Mouse (Mus musculus) thymus, postnatal 10 days (tissue): ENCODE results near the gene Zfp174.
"Not testable (repeated sequence)": the region's sequence is repeated elsewhere in the genome, so short reads cannot be mapped to it uniquely, and the experiment has no call there.

ENCODE experiments used
- DNase-seq, 2 experiments: peaks; one replicate each; pipeline ENCODE4 v3.0.0; 2021; ENCODE audit warnings: low spot score in 2 of 2

Gene Zfp174

GRCm38 (mm10) chr16:3846711-3847518 is at the start of gene Zfp174:
Gene Zfp174 (plus strand): TSS chr16:3847268.
- DNase-seq: peak; percentile 88 to 90

GRCm38 (mm10) chr16:3808176-3808575 is 38.9 kb upstream of the Zfp174 start:
- DNase-seq: no peak

DNA sequence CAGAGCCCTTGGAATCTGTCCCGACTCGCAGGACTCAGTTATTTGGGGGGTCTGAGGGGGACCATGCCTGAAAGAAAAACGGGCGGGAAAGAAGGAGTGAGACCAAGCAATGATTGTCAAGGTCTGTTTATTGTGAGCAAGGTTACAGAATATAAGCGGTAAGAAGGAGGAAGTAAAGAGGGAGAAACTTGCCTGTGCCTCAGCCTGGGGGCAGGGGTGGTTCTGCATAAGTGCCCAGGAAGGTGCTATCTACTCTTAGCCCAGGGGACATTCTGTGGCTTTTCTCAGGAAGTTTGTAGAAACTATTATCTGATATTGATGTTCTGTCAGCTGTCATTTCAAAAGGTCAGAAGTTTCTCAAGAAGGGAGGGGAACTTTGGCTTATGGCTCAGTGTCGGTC is 32.4 kb upstream of the Zfp174 start:
- DNase-seq: not testable (repeated sequence)

DNA sequence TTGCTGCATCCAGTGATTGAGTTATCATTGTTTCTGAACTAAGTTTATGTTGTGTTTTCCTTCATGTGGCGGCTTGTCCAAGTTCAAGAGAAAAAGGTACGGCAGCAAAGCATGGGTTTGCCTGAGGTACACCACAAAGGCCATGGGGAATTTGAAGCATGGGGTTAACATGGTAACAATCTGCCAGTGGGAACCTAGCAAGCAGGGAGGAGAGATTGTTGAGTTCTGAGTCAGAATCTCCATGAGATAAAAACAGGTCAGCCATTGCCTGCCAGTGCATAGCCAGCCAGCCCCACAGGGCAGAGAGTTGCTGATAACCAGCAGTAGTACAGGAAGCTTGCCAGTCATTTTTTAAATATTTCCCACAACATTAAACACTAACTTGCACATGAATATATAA is 26.9 kb upstream of the Zfp174 start:
- DNase-seq: no peak

DNA sequence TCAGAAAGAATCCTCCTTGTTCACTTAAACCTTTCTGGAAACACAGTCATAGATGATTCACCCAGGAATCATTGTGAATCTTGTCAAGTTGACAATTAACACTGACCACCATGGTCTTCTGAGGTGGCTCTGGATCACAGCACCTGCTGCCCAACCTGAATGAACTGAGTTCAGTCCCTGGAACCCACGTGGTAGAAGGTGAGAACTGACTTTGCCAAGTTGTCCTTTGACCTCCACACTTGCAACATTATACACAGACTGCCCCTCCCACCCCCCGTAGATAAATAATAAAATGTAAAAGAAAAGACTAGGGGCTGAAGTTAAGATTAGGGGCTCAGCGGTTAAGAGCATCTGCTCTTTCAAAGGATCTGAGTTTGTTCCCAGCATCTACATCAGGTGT is 19.0 kb upstream of the Zfp174 start:
- DNase-seq: no peak

- DNase-seq: no peak
These were observed 17.3 kb upstream of the Zfp174 start for GRCm38 (mm10) chr16:3829727-3830126.

DNA sequence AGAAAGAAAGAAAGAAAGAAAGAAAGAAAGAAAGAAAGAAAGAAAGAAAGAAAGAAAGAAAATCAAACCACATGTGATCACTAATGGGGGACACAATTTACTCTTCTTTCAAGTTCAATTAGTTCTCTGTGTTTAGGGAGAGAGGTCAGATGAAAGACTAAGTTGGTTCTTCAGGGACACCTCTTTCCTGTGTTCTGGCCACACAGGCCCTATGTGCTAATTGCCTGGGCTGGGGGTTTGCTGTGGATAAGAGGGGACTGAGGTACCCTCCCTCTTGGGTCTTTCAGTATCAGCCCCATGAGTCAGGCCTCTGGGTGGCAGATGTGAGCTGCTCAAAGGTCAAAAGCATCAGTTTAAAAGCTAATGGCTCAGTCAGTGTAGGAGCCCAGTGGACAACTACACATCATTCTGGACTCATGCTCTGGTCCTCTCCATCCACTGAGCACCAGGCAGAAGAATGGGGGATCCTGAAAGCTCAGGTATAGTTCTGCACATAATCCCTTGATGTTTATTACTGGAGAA is 16.4 kb upstream of the Zfp174 start, which contains the start of gene Olfr15:
Gene Olfr15, plus strand, starts transcription at position 291 of the 522 bp plus-strand sequence.
- no peak for DNase-seq

DNA sequence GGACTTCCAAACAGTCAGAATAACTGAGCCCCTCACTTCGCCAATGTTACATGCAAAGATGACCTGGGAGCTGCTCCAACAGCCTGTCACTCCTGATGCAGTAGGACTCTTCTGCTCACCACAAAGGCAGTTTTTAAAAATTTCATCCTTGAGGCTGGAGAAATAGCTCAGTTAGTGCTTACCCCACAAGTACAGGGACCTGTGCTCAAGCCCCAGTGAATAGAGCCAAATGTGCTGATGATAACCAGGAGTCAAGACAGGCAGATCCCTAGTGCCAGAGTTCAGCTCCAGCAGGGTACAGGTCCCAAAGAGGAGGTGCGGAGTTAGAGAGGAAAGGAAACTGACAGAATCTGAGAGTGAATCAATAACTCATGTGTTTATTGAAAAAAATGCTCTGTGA is 11.6 kb upstream of the Zfp174 start:
- no peak for DNase-seq

DNA sequence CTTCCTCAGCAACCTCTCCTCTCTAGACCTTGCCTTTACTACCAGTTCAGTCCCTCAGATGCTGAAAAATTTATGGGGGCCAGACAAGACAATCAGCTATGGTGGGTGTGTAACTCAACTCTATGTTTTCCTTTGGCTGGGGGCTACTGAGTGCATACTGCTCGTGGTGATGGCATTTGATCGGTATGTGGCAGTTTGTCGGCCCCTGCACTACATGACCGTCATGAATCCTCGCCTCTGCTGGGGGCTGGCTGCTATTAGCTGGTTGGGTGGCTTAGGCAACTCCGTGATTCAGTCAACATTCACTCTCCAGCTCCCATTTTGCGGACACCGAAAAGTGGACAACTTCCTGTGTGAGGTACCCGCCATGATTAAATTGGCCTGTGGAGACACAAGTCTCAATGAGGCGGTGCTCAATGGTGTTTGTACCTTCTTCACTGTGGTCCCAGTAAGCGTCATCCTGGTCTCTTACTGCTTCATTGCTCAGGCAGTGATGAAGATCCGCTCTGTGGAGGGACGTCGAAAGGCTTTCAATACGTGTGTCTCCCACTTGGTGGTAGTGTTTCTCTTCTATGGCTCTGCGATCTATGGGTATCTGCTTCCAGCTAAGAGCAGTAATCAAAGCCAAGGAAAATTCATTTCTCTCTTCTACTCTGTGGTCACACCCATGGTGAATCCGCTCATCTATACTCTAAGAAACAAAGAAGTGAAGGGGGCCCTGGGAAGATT is 7.7 kb upstream of the Zfp174 start:
- peak in 1 of 2 experiments; percentile 30 for DNase-seq

GRCm38 (mm10) chr16:3842989-3843388 is 4.1 kb upstream of the Zfp174 start:
- DNase-seq: no peak

- DNase-seq: no peak
These were observed 3.3 kb upstream of the Zfp174 start for GRCm38 (mm10) chr16:3843796-3844195.

DNA sequence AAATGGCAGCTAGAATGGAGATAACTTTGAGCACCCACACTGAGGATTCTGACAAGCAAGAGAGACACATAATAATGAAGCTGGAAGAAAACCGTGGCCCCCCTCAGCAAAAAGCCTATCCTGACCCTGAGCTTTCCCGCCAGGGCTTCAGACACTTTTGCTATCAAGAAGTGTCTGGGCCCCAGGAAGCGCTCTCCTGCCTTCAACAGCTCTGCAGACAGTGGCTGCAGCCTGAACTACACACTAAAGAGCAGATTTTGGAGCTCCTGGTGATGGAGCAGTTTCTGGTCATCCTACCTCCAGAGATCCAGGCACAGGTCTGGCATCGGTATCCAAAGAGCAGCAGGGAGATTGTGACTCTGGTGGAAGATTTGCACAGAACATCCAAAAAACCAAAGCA is 803 bp downstream of the Zfp174 start:
- DNase-seq: no peak

DNA sequence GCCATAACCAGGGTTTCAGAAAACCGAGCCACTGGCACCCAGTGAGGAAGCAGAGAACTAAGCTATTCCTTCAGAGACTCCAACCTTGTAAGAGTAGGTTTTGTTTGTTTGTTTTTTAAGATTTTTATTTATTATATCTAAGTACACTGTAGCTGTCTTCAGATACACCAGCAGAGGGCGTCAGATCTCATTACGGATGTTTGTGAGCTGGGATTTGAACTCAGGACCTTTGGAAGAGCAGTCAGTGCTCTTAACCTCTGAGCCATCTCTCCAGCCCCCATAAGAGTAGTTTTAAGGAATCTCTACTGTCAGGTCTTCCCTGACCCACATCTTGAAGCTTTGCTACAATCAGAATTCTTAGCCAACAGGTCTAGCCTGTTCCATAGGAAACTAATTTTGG is 1.3 kb downstream of the Zfp174 start:
- DNase-seq: no peak

DNA sequence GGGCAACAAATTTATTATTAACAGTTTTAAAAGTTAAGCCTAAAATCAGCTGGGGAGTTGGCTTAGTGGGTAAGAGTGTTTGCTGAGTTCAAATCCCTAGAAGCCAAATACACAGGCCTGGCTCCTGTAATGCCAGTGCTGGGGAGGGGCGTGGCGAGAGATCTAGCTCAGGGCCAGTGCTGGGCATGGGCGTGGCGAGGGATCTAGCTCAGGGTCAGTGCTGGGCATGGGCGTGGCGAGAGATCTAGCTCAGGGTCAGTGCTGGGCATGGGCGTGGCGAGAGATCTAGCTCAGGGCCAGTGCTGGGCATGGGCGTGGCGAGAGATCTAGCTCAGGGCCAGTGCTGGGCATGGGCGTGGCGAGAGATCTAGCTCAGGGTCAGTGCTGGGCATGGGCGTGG is 4.2 kb downstream of the Zfp174 start:
- not testable (repeated sequence) for DNase-seq

DNA sequence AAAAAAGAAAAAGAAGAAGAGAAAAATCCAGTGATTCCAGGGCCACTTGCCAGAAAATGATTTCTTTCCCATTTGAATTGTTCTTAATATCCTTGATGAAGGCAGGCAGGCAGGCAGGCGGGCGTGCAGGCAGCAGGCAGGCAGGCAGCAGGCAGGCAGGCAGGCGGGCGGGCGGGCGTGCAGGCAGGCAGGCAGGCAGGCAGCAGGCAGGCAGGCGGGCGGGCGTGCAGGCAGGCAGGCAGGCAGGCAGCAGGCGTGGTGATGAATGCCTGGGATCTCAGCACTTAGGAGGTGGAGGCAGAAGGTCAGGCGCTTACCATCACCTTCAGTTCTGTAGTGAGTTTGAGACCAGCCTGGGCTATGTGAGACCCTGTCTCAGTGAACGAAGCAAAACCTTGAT is 5.5 kb downstream of the Zfp174 start:
- DNase-seq: no peak

DNA sequence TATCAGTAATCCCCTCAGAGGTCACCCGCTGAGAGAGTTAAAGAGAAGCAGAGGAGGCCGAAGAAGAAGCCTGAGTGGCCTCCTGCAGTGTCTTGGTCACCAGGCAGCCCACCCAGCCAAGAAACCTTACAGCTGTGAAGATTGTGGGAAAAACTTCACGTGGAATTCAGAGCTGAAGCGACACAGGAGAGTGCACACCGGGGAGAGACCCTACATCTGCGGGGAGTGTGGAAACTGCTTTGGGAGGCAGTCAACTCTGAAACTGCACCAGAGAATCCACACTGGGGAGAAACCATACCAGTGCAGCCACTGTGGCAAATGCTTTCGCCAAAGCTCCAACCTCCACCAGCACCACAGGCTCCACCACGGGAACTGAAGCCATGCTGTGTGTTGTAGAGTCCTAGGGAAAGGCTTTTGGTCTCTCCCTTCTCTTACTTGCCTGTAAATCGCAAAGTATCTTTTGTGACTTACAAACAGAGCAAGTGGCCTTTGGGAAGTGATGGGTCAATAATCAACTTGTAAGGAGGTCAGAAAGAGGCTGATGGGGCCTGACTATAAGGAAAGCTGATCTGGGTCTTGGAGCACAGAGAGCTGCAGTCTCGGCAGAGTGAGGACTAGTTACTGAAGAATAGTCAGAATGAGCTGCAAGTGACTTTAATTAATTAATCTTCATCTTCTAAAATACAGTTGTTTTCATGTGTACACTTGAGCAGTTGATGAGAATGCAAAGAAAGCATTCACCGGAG is 7.5 kb downstream of the Zfp174 start:
- DNase-seq: no peak

DNA sequence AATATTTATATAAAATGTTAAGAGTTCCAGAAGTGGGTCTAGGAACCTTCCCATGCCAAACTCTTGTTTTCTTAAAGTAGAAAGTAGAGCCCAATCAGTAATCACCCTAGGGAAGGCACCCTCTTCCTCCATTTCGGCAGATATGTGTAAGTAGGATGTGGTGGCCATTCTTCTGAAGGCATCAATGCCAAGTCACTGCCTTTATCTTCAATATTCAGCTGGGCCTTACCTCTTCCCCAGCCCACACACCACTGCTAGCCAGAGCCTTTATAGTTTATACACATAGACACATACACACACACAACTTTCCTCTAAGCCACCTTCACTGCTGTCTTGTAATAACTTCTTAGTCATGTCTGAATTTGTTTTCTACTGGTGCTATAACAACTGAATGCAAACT is 8.7 kb downstream of the Zfp174 start:
- DNase-seq: no peak

- no peak for DNase-seq
These were observed 12.2 kb downstream of the Zfp174 start for GRCm38 (mm10) chr16:3859254-3859653.

GRCm38 (mm10) chr16:3871815-3872214 is 24.7 kb downstream of the Zfp174 start:
- no peak for DNase-seq

DNA sequence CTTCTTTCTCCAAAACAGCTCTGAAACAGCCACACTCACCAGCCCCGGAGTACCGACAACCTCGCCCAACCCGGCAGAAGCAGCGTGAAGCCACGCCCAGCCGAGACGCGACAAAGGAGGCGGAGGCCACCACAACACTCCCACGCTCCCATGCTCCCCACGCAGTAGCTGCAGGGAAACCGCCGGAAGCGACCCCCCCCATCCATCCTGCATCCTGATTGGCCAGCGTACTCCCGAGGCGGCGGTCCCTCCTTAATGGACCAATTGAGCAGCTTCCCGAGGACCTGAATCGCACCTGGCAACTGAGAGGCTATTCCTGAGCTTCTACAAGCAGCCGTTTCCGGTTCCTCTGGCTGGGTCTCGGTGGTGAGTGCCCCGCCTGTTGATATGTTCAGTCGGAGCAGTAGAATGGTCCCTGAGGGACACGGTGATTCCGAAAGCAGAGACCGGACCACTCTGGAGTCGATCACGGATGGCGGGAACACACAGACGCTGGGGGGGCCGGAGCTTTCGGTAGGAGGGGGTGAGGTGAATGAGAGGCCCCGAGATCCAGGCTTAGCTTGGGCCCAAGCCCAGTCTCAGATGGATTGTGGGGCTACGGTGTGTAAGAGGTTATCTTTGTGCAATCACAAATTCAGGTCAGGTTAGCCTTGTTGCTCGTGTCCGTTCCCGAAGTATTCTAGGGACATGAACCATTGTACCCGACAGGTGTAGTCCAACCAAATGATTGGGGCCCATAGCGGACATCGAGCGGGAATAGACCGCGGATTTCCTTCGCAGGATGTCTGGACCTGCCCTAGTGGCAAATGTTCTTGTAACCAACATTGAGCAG is 25.4 kb downstream of the Zfp174 start, which contains the start of gene Naa60:
Gene Naa60, plus strand, starts transcription at position 160 of the 832 bp plus-strand sequence.
- DNase-seq: peak; percentile 89 to 92

DNA sequence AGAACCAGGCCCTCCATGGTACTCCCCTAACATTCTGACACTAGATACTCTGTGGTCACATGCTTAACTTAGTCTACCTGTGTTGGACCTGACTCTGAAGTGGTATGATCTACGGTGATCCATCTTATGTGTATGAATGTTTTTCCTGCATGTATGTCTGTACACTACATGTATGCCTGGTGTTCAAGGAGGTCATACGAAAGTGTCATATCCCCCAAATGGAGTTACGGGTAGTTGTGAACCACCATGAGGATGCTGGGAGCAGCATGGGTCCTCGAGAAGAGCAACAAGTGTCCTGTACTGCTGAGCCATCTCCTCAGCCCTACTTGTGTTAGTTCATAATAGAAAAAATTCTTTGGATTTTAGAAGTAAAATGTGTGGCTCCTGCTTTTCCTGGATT is 29.3 kb downstream of the Zfp174 start:
- no peak for DNase-seq
